Mouse (Mus musculus) kidney, postnatal 14 days (tissue): ENCODE data around the gene Cldn10.
"Not testable (repeated sequence)": the region's sequence is repeated elsewhere in the genome, so short reads cannot be mapped to it uniquely, and the experiment has no call there.

ENCODE experiments used
- DNase-seq: peaks from one replicate; pipeline ENCODE4 v3.0.0; 2022; ENCODE audit warnings: mixed read lengths

Gene Cldn10

GRCm38 (mm10) chr14:118783326-118783935 lies 4.3 kb upstream of the Cldn10 start:
- DNase-seq = peak; percentile 80

GRCm38 (mm10) chr14:118790217-118790616 lies 2.5 kb downstream of the Cldn10 start:
- no peak for DNase-seq

DNA sequence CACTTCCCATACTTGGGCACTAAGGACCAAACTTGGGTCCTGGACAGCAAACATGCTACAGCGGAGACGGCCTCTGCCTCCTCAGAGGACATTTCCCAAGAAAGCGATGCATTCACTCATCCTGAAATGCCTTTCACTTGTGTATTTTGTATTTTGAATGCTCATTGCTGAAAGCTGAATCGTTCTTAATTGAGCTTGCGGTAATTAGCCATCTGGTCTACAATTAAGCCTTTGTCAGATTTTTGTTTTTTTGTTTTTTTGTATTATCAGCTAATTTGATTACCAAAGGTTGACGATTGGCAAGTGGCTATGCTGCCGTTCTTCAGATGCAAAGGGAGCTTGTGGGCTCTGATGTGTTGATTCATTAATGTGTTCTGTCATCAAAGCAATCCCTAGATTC lies 5.2 kb downstream of the Cldn10 start:
- DNase-seq = no peak

DNA sequence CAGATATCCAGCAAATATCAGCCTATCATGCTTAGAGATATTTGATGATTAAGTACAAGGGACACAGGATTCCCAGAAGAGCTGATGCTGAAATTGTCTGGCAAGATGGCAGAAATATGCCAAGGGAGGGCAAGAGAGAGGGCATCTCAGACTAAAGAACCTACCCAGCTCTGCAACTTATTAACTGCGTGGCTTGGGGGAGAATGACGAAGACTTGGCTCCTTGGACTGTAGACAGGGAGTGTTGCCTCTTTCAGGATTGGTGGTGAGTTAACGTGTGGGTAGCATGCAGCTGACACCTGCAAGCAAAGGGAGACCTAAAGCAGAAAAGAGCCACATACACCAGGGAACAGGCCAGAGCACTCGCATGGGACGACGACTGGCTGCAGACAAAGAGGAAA lies 5.7 kb downstream of the Cldn10 start:
- peak; percentile 65 for DNase-seq

DNA sequence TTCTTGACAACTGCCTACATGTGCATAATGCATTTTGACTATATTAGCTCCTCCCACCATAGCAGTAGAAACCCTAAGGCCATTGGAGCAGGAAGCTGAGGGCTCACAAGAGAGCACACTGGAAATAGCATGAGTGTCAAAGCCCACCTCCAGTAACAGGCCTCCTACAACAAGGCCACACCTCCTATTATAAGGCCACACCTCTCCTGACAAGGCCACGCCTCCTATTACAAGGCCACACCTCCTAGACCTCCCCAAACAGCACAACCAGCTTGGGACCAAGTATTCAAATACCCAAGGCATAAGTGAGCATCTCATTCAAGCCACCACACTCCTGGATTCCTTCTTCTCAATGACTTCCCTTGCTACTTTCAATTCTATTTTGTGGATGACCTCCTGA lies 6.5 kb downstream of the Cldn10 start:
- DNase-seq = no peak

DNA sequence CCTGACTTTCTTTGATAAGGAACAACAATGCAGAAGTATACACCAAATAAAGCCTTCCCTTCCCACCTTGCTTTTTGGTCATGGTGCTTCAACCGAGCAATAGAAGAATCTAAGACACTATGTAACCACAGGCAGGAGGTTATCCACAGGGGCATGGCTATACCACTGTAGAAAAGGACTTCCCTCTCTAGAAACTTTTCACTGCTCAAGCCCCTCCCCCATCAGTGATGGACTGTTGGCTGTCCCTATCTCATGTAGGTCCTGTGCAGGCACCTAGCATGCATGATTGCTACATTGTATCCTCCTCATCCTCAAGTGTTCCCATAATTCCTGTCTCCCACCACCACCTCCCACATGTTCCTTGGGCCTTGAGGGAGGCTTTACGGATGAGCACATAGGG lies 7.2 kb downstream of the Cldn10 start:
- no peak for DNase-seq

DNA sequence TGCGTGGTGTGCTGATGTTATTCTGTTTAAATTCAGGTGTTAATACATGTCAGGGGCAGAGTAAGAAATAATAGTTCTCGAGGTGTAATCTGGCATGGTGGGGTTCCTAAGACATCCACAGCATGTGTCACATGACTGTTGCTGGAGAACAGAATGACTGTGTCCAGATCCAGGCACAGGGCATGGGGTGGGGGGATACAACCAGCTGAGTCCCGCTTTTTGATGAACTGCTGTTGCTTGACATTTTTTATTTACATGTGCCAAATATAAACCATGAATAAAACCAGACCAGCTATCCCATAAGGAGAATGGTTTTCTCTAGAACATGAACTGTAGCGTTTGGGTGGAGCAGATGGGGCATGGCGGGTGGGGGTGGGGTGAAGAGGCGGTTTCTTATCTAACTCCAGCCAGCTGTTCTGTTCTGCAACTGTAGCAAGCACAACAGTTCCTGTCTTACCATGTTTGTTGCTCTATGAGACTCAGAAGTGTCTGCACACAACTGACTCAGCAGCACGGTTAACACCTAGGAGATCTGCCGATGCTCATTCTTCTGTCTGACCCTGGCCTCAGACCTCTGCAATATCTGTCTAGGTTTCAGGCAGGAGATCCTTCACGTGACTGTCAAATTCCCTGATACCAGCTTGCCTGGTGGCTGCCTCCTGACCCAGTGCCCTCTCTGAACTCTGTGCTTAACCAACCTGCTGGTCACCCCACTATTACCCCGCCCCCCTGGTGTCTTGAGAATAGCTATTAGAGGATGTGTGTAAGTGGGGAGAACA lies 8.4 kb downstream of the Cldn10 start:
- peak; percentile 64 for DNase-seq

DNA sequence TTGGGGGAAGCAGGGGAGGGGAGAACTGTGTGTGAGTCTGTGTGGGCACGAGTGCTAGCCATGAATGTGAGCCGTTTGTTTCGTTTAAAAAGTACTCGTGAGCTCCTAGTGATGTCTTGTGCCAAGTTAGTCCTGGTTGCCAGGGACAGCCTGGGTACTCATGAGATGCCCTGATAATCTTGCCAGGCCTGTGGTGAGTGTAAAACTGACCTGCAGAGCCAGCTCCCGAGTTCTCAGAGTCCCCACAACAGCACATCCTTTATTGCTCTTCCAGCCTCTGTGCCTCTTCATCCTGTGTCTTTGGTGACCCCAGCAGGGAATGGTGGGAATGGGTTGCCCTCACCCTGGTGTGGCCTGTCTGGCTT lies 9.0 kb downstream of the Cldn10 start:
- no peak for DNase-seq

DNA sequence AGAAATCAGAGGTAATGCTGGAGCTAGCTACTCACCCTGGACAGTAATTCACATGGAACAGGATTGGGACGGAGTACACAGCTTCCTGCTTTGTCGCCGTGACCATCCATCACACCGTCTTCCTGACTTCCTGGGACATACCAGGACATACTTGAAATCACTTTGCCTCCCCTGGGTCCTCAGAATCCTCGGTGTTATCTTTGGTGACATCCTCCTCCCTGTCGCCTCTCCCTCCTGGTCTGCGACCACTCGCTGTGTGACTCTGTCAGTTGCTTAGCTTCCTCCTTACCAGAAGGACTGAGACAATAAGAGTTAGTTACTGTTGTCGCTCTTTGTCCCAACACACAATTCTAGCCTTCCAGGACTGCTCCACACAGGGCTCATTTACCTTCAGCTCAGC lies 9.6 kb downstream of the Cldn10 start:
- no peak for DNase-seq

DNA sequence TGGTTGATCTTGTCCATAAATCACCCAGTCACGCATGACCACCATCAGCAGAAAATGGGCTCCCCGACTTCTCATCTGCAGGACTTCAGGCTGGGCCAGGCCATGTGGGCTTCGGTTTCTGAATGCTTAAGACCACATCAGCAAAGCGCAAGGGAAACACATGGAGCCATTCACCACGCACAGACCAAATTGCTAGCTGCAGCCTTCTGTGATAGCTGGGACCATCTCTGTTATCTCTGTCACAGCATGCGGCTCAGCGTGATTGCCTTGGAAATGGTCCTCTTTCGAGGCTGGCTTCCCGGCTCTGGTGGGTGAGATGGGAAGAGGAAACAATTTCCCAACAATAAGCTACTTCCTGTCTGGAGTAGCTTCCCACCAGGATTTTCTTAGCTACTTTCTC lies 12.2 kb downstream of the Cldn10 start:
- no peak for DNase-seq

- DNase-seq = no peak
Observed at GRCm38 (mm10) chr14:118803936-118804335, 16.2 kb downstream of the Cldn10 start.

- DNase-seq = peak; percentile 68
Observed at GRCm38 (mm10) chr14:118804351-118804750, 16.6 kb downstream of the Cldn10 start.

DNA sequence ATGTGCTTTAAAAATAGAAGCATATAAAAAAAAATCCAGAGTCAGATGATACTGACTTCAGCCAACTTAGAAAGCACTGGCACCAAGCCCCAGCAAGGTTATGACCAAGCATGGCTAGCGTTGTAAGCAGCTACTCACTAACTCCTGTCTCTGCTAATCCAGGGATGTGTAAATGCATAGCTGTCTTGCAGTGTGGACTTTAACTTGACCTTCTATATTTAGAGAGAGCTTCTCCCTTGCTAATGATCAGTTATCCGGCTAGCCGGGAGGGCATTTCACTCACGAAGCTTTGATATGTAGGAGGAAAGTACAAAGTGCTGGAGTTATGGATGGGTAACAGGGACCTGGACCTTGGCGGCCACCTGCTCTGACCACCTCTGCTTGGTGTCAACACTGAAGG lies 19.9 kb downstream of the Cldn10 start:
- peak; percentile 54 for DNase-seq

DNA sequence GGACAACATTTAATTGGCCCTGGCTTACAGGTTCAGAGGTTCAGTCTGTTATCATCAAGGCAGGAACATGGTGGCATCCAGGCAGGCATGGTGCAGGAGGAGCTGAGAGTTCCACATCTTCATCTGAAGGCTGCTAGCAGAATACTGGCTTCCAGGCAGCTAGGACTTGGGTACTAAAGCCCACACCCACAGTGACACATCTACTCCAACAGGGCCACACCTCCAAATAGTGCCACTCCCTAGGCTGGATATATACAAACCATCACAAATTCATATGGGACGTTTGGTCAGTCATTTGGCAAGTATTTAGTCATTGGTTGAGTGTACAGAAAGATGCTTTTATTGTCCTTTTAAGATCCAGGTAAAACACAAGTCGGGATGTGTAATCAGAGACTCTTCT lies 20.5 kb downstream of the Cldn10 start:
- not testable (repeated sequence) for DNase-seq

- peak; percentile 36 for DNase-seq
Observed at GRCm38 (mm10) chr14:118809686-118810085, 22.0 kb downstream of the Cldn10 start.

- DNase-seq = not testable (repeated sequence)
Observed at GRCm38 (mm10) chr14:118811256-118811655, 23.5 kb downstream of the Cldn10 start.

GRCm38 (mm10) chr14:118813111-118813510 lies 25.4 kb downstream of the Cldn10 start:
- DNase-seq = no peak

DNA sequence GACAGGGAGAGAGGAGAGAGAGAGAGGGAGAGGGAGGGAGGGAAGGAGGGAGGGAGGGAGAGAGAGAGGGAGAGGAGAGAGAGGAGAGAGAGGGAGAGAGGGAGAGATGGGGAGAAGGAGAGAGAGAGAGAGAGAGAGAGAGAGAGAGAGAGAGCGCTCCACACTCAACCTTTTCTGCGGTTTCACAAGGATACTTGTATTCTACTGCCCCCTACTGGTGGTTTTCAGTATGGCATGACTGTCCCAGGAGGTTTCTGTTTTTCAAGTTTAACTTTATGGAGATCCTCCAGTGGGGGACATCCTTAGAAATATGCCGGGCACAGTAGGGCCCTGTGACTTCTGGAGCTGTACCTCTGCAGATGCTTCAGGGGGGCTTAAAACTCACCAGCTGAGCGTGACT lies 28.8 kb downstream of the Cldn10 start:
- peak; percentile 60 for DNase-seq

DNA sequence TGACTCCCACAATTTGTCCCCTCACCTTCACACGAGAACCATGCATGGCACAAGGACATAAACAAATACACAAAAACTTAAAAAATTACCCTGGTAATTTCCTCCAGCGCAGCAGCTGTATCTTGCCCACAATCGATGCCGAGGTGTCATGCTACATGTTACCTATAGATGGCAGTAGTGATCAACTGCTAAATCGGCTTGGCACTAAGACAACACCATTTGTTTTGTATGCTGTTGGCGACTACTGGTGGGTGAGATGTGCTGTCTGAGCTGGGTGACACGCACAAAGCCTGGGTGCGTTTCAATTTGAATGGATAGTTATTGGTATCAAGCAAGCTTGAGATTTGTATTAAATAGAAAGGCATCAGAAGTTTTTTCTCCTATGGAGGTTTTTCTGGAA lies 32.4 kb downstream of the Cldn10 start:
- peak; percentile 71 for DNase-seq

- DNase-seq = no peak
Observed at GRCm38 (mm10) chr14:118822816-118823215, 35.1 kb downstream of the Cldn10 start.

DNA sequence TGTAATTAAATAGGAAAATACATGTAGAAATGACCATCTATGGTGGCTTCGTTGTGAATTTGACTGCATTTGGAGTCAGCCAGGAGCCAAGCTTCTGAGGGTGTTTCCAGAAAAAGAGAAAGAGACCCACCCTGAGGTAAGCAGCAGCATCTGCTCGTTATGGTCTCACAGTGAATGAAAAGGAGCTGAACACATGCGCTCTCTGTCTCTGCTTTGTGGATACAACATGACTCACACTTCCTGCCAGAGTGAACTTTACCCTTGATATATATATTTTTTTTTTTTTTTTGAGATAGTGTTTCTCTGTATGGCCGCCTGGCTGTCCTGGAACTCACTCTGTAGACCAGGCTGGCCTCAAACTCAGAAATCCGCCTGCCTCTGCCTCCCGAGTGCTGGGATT lies 35.6 kb downstream of the Cldn10 start:
- DNase-seq = no peak

DNA sequence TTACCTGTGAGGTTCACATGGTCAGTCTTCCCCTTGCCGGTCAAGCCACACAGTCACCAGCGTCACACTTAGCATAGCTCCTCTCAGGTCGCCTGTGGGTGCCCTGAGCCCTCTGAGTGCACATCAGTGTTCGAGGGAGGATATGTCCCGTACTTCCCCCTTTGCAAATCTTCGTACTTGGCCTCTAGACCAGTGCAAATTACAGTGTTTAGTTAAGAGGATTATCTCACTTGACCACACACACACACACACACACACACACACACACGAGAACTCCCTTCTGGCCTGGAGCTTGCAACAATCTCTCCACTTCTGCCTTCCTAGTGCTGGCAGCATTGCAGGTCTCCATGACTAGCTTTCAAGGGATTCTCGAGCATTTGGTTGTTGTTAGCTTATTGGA lies 38.6 kb downstream of the Cldn10 start:
- no peak for DNase-seq

- DNase-seq = no peak
Observed at GRCm38 (mm10) chr14:118827283-118827904, 39.7 kb downstream of the Cldn10 start.
